Mouse (Mus musculus): ENCODE data around the gene Spsb3. TPM values are rescaled to one million over a fixed set of nuclear protein-coding genes. Genes with fewer than 3 reads are reported as not detected.

The Spsb3 gene
- total and polyA plus RNA-seq, 3 experiments: 30.2 to 34.5 TPM; not detected in 1

GRCm38 (mm10) chr17:24874989-24875388, 11.5 kb upstream of the Spsb3 start:
- no peak for DNase-seq (ENCODE audit: low read depth, low spot score)
- no peak overlapping the region for H3K4me3 ChIP-seq (ENCODE audit: control insufficient read depth in 1 of 2, insufficient read depth in 1 of 2, low read depth in 2 of 2, low read length in 2 of 2)
- no peaks in the 10 kb centered on the region for H3K79me2 ChIP-seq (ENCODE audit: control insufficient read depth, insufficient read depth, low read length, poor library complexity)
- H3K4me1 ChIP-seq (ENCODE audit: control insufficient read depth in 1 of 2, insufficient read depth in 2 of 2, low read length in 2 of 2): no peaks in the 10 kb centered on the region
- TF ChIP-seq USF1 (IDR thresholded peaks at IDR 0.05; ENCODE audit: low read depth, low read length) (no peak), MAX (IDR thresholded peaks at IDR 0.05; ENCODE audit: low read length) (no peak), BHLHE40 (IDR thresholded peaks at IDR 0.05; ENCODE audit: borderline replicate concordance, low read depth, low read length) (no peak), MXI1 (IDR thresholded peaks at IDR 0.05; ENCODE audit: low read depth, low read length) (no peak), TBP (IDR thresholded peaks at IDR 0.05; ENCODE audit: low read depth, low read length) (no peak), USF2 (IDR thresholded peaks at IDR 0.05; ENCODE audit: borderline replicate concordance in 1 of 2, insufficient read depth in 1 of 2, low read depth in 1 of 2, low read length in 2 of 2) (no peak), E2F4 (IDR thresholded peaks at IDR 0.05; ENCODE audit: borderline replicate concordance, low read depth, low read length) (no peak)
- H3K36me3 ChIP-seq (ENCODE audit: control insufficient read depth in 1 of 2, insufficient read depth in 2 of 2, low read length in 2 of 2): no peaks in the 10 kb centered on the region
- peaks cover 1 to 2% of the 10 kb centered on the region in 2 experiments; a peak in 3 of 4 replicates for H3K27me3 ChIP-seq (ENCODE audit: control insufficient read depth in 1 of 2, insufficient read depth in 2 of 2, low read length in 2 of 2)
- no peak overlapping the region for H3K27ac ChIP-seq (ENCODE audit: control insufficient read depth, low read depth, low read length)
- no peaks in the 10 kb centered on the region for H3K9me3 ChIP-seq (replicated peaks; ENCODE audit: insufficient read depth, low read length)
- H3K9ac ChIP-seq (ENCODE audit: control insufficient read depth, low read depth, low read length, poor library complexity, severe bottlenecking): no peak overlapping the region

GRCm38 (mm10) chr17:24877336-24878116, 8.9 kb upstream of the Spsb3 start:
- no peak overlapping the region for H3K27ac ChIP-seq (ENCODE audit: control insufficient read depth, low read depth, low read length)
- no peak for DNase-seq (ENCODE audit: low read depth, low spot score)
- no peak overlapping the region for H3K9ac ChIP-seq (ENCODE audit: control insufficient read depth, low read depth, low read length, poor library complexity, severe bottlenecking)
- H3K27me3 ChIP-seq (ENCODE audit: control insufficient read depth in 1 of 2, insufficient read depth in 2 of 2, low read length in 2 of 2): peaks cover 1 to 2% of the 10 kb centered on the region in 2 experiments; a peak in 3 of 4 replicates
- no peak overlapping the region for H3K4me3 ChIP-seq (ENCODE audit: control insufficient read depth in 1 of 2, insufficient read depth in 1 of 2, low read depth in 2 of 2, low read length in 2 of 2)
- no peaks in the 10 kb centered on the region for H3K79me2 ChIP-seq (ENCODE audit: control insufficient read depth, insufficient read depth, low read length, poor library complexity)
- TF ChIP-seq SIN3A (IDR thresholded peaks at IDR 0.05; ENCODE audit: low read length) (no peak), GATA1 (IDR thresholded peaks at IDR 0.05; ENCODE audit: low read depth, low read length) (no peak), RAD21 (IDR thresholded peaks at IDR 0.05; ENCODE audit: low read depth, low read length) (no peak), POLR2AphosphoS5 (IDR thresholded peaks at IDR 0.05; ENCODE audit: borderline replicate concordance, low read depth, low read length) (no peak), CHD1 (IDR thresholded peaks at IDR 0.05; ENCODE audit: low read depth, low read length) (no peak), CTCF (IDR thresholded peaks at IDR 0.05 in 2 of 3, conservative IDR thresholded peaks at IDR 0.05 in 1 of 3; ENCODE audit: control insufficient read depth in 1 of 3, insufficient read depth in 1 of 3, low read depth in 2 of 3, low read length in 3 of 3, poor library complexity in 1 of 3, severe bottlenecking in 1 of 3) (no peak), ZKSCAN1 (IDR thresholded peaks at IDR 0.05; ENCODE audit: low read depth, low read length) (no peak), BHLHE40 (IDR thresholded peaks at IDR 0.05; ENCODE audit: borderline replicate concordance, low read depth, low read length) (no peak), MAX (IDR thresholded peaks at IDR 0.05; ENCODE audit: low read length) (no peak)
- no peaks in the 10 kb centered on the region for H3K4me1 ChIP-seq (ENCODE audit: control insufficient read depth in 1 of 2, insufficient read depth in 2 of 2, low read length in 2 of 2)
- no peaks in the 10 kb centered on the region; a peak in 1 of 4 replicates for H3K36me3 ChIP-seq (ENCODE audit: control insufficient read depth in 1 of 2, insufficient read depth in 2 of 2, low read length in 2 of 2)
- H3K9me3 ChIP-seq (replicated peaks; ENCODE audit: insufficient read depth, low read length): no peaks in the 10 kb centered on the region
